ENCODE assay signal across 10 mouse cellular contexts in the genomic region with DNA sequence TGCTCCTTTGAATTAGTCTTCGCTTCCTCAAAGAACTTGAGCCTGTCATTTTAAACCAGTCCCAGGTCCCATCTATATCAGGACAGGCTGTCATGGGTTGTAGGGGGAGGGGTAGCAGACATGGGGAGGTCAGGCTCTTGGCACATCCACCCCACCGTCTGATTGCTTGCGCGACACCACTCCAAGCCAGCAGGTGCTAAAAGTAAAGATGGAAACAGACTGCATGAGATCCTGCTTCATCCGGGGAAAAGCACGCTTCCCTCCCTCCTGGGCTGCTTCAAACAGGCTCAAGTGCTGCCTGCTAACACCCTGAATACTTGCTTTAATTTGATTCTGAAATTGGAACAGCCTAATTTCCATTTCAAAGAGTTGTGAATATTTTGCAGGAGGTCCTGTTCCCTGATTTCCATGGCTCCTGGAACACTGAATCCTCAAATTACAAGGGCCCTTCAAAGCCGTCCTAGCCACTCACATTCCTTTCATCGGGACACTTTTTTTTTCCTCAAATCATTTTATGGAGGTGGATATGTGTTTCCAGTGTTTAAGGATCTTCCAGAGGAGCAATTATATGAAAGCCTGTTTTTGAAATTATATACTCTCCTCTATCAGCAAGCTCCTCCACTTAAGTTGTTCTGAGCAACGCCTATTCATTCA. TPM values are rescaled to one million over a fixed set of nuclear protein-coding genes. Genes with fewer than 3 reads are reported as not detected.
DNase-seq lines count a peak whose midpoint lies in the region; ATAC-seq and TF ChIP-seq lines count a peak whose summit lies in the region.
"Had no signal": no experiment of that assay in that cellular context is flagged by ENCODE, and none has a peak within 500 bp of the region (broad histone marks: within the 10 kb centered on the region; RNA-seq: fewer than 3 reads in every experiment).

A gene (minus strand): TSS at position 127 of the 654 bp plus-strand sequence.

- no peaks in the 10 kb centered on the region for H3K27me3 ChIP-seq in forebrain, embryonic 11.5 days (ENCODE audit: control insufficient read depth, insufficient read depth, low read length)
- H3K27me3 ChIP-seq in heart, embryonic 13.5 days (replicated peaks): no peaks in the 10 kb centered on the region
- H3K27me3 ChIP-seq in midbrain, embryonic 10.5 days (ENCODE audit: low read depth, poor library complexity, severe bottlenecking): no peaks in the 10 kb centered on the region
- H3K27me3 ChIP-seq in kidney, adult 2 months (replicated peaks; ENCODE audit: control insufficient read depth, insufficient read depth, low read length): no peaks in the 10 kb centered on the region
- H3K27me3 ChIP-seq: liver, embryonic 15.5 days had no signal

- H3K4me2 ChIP-seq in forebrain, embryonic 11.5 days (ENCODE audit: low read depth, low read length, severe bottlenecking): peak within 1 kb of the TSS; percentile 33; the same call in 1 of the 2 replicates
- peak within 1 kb of the TSS; percentile 32; the same call in 1 of the 2 replicates for H3K4me2 ChIP-seq in heart, embryonic 13.5 days
- H3K4me2 ChIP-seq: liver, embryonic 15.5 days had no signal

- peak; percentile 28 to 40 for DNase-seq in heart, adult 18-20 months
- DNase-seq in heart, postnatal 25 days (ENCODE audit: low spot score): no peak
- DNase-seq in forebrain, embryonic 11.5 days (ENCODE audit: low spot score): peak; percentile 57
- DNase-seq in midbrain, embryonic 10.5 days (ENCODE audit: low spot score): no peak
- no peak for DNase-seq in spleen, postnatal 10 days (ENCODE audit: low spot score in 2 of 2)
- DNase-seq in kidney, adult 2 months: no peak

- no peaks in the 10 kb centered on the region for H3K9me3 ChIP-seq in forebrain, embryonic 11.5 days (ENCODE audit: control insufficient read depth, low read length)
- no peaks in the 10 kb centered on the region for H3K9me3 ChIP-seq in heart, embryonic 13.5 days
- H3K9me3 ChIP-seq in midbrain, embryonic 10.5 days (replicated peaks): no peaks in the 10 kb centered on the region
- H3K9me3 ChIP-seq: liver, embryonic 15.5 days had no signal

- TF ChIP-seq CTCF in kidney, adult 2 months (conservative IDR thresholded peaks at IDR 0.05; ENCODE audit: insufficient read depth, insufficient read length, low read depth, low read length): no peak

- no peak within 1 kb of the TSS for H3K4me3 ChIP-seq in forebrain, embryonic 11.5 days (ENCODE audit: low read depth, low read length)
- H3K4me3 ChIP-seq in heart, embryonic 13.5 days: no peak within 1 kb of the TSS
- 0 out of 2 replicates have a peak within 1 kb of the TSS, but pooled peaks have one; percentile 9 for H3K4me3 ChIP-seq in midbrain, embryonic 10.5 days
- H3K4me3 ChIP-seq in kidney, adult 2 months (ENCODE audit: insufficient read depth, low read depth, low read length): no peak within 1 kb of the TSS
- H3K4me3 ChIP-seq: liver, embryonic 15.5 days had no signal

- H3K36me3 ChIP-seq in forebrain, embryonic 11.5 days (ENCODE audit: control insufficient read depth, insufficient read depth, low read length): no peaks in the 10 kb centered on the region
- no peaks in the 10 kb centered on the region for H3K36me3 ChIP-seq in heart, embryonic 13.5 days
- H3K36me3 ChIP-seq in midbrain, embryonic 10.5 days: no peaks in the 10 kb centered on the region
- H3K36me3 ChIP-seq in kidney, adult 2 months (ENCODE audit: control insufficient read depth, insufficient read depth, low read length): no peaks in the 10 kb centered on the region
- H3K36me3 ChIP-seq: liver, embryonic 15.5 days had no signal

- intact Hi-C loops in heart, postnatal 25 days (cut with DNase I): no loop called here

- H3K9ac ChIP-seq in forebrain, embryonic 11.5 days (ENCODE audit: low read length): peak within 1 kb of the TSS; percentile 20; the same call in 1 of the 2 replicates
- H3K9ac ChIP-seq in heart, embryonic 13.5 days: no peak within 1 kb of the TSS; the same call in 1 of the 2 replicates
- H3K9ac ChIP-seq: liver, embryonic 15.5 days had no signal

- TF ChIP-seq POLR2A in kidney, adult 2 months (IDR thresholded peaks at IDR 0.05; ENCODE audit: low read depth, low read length): no peak

- 27% methylated on average over 9 of the region's 9 CpGs for WGBS in forebrain, embryonic 11.5 days
- 43% methylated on average over 9 of the region's 9 CpGs for WGBS in heart, embryonic 13.5 days
- WGBS in midbrain, embryonic 10.5 days: 47% methylated on average over 9 of the region's 9 CpGs
- WGBS in kidney, adult 2 months: 44% methylated on average over 9 of the region's 9 CpGs

- peak within 1 kb of the TSS; percentile 53 for H3K27ac ChIP-seq in forebrain, embryonic 11.5 days (ENCODE audit: low read depth, low read length)
- H3K27ac ChIP-seq in heart, embryonic 13.5 days (replicated peaks): no peak within 1 kb of the TSS
- H3K27ac ChIP-seq in midbrain, embryonic 10.5 days (replicated peaks): peak within 1 kb of the TSS; percentile 49
- no peak within 1 kb of the TSS for H3K27ac ChIP-seq in kidney, adult 2 months (ENCODE audit: insufficient read depth, low read depth, low read length)
- H3K27ac ChIP-seq: liver, embryonic 15.5 days had no signal

- H3K4me1 ChIP-seq in forebrain, embryonic 11.5 days (replicated peaks; ENCODE audit: control insufficient read depth, insufficient read depth, low read length): 0 out of 2 replicates have a peak, but pooled peaks cover 8% of the 10 kb centered on the region
- H3K4me1 ChIP-seq in heart, embryonic 13.5 days: peaks cover 6% of the 10 kb centered on the region
- peaks cover 14% of the 10 kb centered on the region for H3K4me1 ChIP-seq in midbrain, embryonic 10.5 days
- no peaks in the 10 kb centered on the region for H3K4me1 ChIP-seq in kidney, adult 2 months (ENCODE audit: control insufficient read depth, insufficient read depth, low read length)
- H3K4me1 ChIP-seq: liver, embryonic 15.5 days had no signal

- peak; percentile 91 for ATAC-seq in forebrain, embryonic 11.5 days (replicated peaks; ENCODE audit: low FRiP score)
- ATAC-seq in heart, embryonic 13.5 days (ENCODE audit: extremely low read depth, insufficient number of reproducible peaks, low FRiP score, low TSS enrichment): no peak
- no peak for ATAC-seq in megakaryocyte-erythroid progenitor cell, adult 5-6 weeks (replicated peaks; ENCODE audit: low FRiP score, low TSS enrichment, poor library complexity, severe bottlenecking)

RNA-seq across cellular contexts. Expression of the gene that starts here (rescaled TPM):
- 1 to 10 TPM; 4.1 to 7.5 TPM for total RNA-seq in heart, adult 18-20 months (2021)
- total RNA-seq in heart, postnatal 25 days (2021): 1 to 10 TPM in 1 of 2 experiments, under 1 TPM in 1; 0.73 to 1.1 TPM
- 0.88 and 0.97 TPM in 2 replicates for polyA plus RNA-seq in forebrain, embryonic 11.5 days (2014; fragmentation: Nextera tagmentation; extraction: Ambion mirVana)
- not detected in 2 replicates for polyA plus RNA-seq in heart, embryonic 13.5 days (2015; fragmentation: Nextera tagmentation; extraction: Ambion mirVana)
- polyA plus RNA-seq in midbrain, embryonic 10.5 days (2016; fragmentation: Nextera tagmentation; extraction: Ambion mirVana): 0.37 and 0.50 TPM in 2 replicates
- polyA plus RNA-seq in kidney, adult 2 months (2012; rRNA removed): not detected in 2 replicates
- total RNA-seq in megakaryocyte-erythroid progenitor cell, adult 5-6 weeks (2014; fragmentation: Nextera tagmentation): not detected in 2 replicates
- total RNA-seq in megakaryocyte-erythroid progenitor cell, adult 5-6 weeks (2017): not detected in 2 replicates
- polyA plus RNA-seq: C2C12 had no signal

Comparison
In these comparisons a context has a peak if more than half of its experiments do, and no peak if none do; other contexts are left out.
1. DNase-seq: peak in heart, adult 18-20 months (2 of 2); none in heart, postnatal 25 days (single experiment), midbrain, embryonic 10.5 days (single experiment), spleen, postnatal 10 days (0 of 2) and kidney, adult 2 months (single experiment).
2. Peak in DNase-seq, ATAC-seq, H3K27ac ChIP-seq, H3K9ac ChIP-seq and H3K4me2 ChIP-seq in forebrain, embryonic 11.5 days; RNA of the gene not detected or under 1 TPM.